Mouse (Mus musculus): ENCODE measurements around the gene Zfp454. TPM values are rescaled to one million over a fixed set of nuclear protein-coding genes. Genes with fewer than 3 reads are reported as not detected.

The Zfp454 gene
- polyA plus RNA-seq (2015; fragmentation: Nextera tagmentation; extraction: Ambion mirVana), result 12.8 and 13.1 TPM in 2 replicates

DNA sequence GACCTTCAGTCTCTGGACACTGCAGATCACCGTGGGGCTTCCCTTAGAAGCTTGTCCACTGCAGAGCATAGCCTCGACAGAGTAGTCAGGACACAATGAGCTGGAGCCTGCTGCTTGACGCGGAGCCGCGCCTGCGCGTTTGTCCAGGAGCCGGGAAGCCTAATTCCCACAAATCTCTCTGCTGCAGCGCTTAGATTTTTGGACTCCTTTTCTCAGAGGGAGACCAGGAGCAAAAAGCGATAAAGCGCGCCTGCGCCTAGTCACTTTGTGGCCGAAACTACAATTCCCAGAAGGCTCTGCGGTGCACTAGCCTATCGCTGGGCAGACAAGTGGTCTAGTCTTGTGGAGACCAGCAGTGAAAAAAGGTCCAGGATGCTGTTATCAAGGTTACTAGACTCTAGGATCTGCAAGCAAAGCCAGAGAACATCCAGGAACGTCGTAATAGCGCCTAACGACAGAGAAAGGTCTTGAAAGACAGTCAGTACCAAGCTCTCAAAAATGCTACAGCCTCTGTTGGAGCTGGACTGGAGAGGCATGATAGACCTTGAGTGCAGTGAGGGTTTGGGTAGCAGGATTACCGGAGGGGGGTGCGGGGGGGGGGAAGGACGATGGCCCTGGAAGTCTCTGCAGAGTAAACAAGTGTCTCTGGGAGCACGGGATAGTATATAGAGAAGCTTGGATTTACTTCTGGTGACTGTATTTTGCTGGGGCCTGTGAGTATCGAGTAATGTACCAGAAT, at the start of gene Zfp454:
Gene Zfp454, minus strand, starts transcription at position 262 of the 739 bp plus-strand sequence.
- 6% methylated on average over 26 of the region's 26 CpGs for WGBS
- Histone ChIP-seq H3K4me3 (peak within 1 kb of the TSS; percentile 56), H3K4me1 (peaks cover 10% of the 10 kb centered on the region), H3K4me2 (replicated peaks) (peak within 1 kb of the TSS; percentile 74), H3K27me3 (no peaks in the 10 kb centered on the region), H3K27ac (peak within 1 kb of the TSS; percentile 73; the same call in 1 of the 2 replicates), H3K36me3 (peaks cover 31% of the 10 kb centered on the region), H3K9me3 (peaks cover 6% of the 10 kb centered on the region), H3K9ac (peak within 1 kb of the TSS; percentile 75)
- ATAC-seq (ENCODE audit: low FRiP score, low read depth), result peak; percentile 96

DNA sequence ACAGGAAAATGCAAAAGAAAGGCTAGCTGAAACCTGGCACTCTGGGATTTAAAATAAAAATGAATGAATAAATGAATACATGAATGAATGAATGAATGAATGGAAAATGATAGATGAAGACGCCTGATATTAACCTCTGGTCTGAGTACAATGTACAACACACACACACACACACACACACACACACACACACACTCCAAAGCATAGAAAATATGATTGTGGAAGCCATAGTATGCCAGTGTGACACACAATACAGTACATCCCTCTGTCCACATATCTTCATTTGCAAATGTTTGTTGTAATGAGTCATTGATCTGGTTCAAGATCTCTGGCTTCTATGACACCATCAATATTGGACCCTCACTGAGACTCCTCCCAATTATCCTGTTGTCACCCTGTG, 44.6 kb upstream of the Zfp454 start:
- Histone ChIP-seq H3K27ac (no peak overlapping the region), H3K4me2 (replicated peaks) (peak overlapping the region; percentile 93), H3K9ac (no peak overlapping the region), H3K4me1 (peaks cover 7% of the 10 kb centered on the region; the same call in 1 of the 2 replicates), H3K4me3 (peak overlapping the region; percentile 67), H3K36me3 (no peaks in the 10 kb centered on the region), H3K27me3 (peaks cover 12% of the 10 kb centered on the region), H3K9me3 (no peaks in the 10 kb centered on the region)
- 87% methylated on average over 1 of the region's 1 CpGs for WGBS
- ATAC-seq (ENCODE audit: low FRiP score, low read depth), result no peak

DNA sequence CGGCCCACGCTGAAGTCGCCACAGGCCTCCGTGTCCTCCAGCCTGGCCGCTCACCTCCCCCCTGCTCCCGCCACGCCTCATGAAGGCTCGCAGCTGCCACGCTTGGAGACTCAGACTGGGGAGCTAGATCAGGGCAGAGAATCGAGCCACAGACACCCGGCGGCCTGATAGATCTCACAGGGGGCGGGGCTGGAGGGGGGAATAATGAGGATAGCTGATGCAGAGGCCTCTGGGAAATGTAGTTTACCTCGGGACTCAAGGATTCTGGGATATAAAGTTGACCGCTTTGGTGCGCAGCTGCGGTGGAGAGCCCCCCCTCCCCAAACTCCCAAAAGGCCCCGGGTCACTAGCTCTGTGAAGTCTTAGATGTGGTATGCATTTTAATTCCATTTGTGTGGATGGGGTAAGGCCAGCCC, 44.0 kb upstream of the Zfp454 start, which contains the start of gene Zfp354b:
Gene Zfp354b, minus strand, starts transcription at position 183 of the 416 bp plus-strand sequence.
- Histone ChIP-seq H3K4me2 (replicated peaks) (peak within 1 kb of the TSS; percentile 93), H3K4me1 (peaks cover 7% of the 10 kb centered on the region; the same call in 1 of the 2 replicates), H3K9me3 (no peaks in the 10 kb centered on the region), H3K4me3 (peak within 1 kb of the TSS; percentile 67), H3K27me3 (peaks cover 12% of the 10 kb centered on the region), H3K36me3 (no peaks in the 10 kb centered on the region), H3K27ac (peak within 1 kb of the TSS; percentile 28; the same call in 1 of the 2 replicates), H3K9ac (peak within 1 kb of the TSS; percentile 81)
- under 1% methylated on average over 18 of the region's 18 CpGs for WGBS
- peak; percentile 95 for ATAC-seq (ENCODE audit: low FRiP score, low read depth)

DNA sequence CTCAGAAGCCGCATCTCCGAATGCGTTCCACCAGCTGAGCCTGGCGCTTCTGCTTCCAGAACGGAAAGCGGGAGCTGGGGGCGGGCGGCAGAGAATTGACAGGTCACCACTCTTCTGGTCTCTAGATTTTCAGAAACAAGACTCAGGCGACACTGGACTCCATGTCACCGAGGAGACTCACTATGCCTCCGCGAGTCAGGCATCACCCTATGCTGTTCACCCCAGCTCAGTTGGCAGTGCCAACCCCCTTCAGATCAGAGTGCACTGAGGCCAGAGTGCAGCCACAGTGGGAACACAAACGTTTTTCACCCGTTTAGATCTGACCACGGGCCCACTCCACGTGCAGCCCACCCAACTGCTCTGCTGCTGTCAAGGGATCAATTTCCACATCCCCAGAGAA, 43.6 kb upstream of the Zfp454 start:
- peaks cover 7% of the 10 kb centered on the region; the same call in 1 of the 2 replicates for H3K4me1 ChIP-seq
- ATAC-seq (ENCODE audit: low FRiP score, low read depth), result peak; percentile 57; the same call in 1 of the 2 replicates
- peaks cover 12% of the 10 kb centered on the region for H3K27me3 ChIP-seq
- H3K36me3 ChIP-seq, result no peaks in the 10 kb centered on the region
- H3K9ac ChIP-seq, result peak overlapping the region; percentile 81
- H3K4me3 ChIP-seq, result peak overlapping the region; percentile 67
- peak overlapping the region; percentile 28; the same call in 1 of the 2 replicates for H3K27ac ChIP-seq
- H3K4me2 ChIP-seq (replicated peaks), result peak overlapping the region; percentile 93
- no peaks in the 10 kb centered on the region for H3K9me3 ChIP-seq
- WGBS, result 2% methylated on average over 16 of the region's 16 CpGs

DNA sequence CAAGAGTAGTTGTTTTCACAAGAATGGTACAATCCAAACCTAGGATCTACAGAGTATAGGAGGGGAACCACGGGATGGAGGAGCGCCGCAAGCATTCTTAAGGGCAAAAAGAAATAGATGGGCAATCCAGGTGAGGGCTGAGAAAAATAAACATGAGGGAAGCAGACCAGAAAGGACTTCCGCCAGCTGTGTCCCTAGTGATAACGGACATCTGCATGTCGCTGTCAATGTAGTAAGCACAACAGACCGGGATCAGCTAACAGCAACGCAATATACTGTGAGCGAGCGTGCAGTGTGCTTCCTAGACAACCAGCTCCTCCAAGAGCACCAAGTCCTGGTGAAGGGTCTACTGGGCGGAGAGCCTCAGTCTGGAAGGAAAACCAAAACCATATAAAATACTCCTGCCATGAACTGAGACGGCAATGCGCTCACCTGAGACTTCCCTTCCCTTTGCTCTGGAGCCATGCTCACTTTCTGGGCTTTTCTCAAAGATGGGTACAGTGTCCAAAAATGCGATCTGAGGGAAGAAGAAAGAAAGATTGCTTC, 43.1 kb upstream of the Zfp454 start:
- 26% methylated on average over 14 of the region's 14 CpGs for WGBS
- peak overlapping the region; percentile 67 for H3K4me3 ChIP-seq
- peaks cover 7% of the 10 kb centered on the region; the same call in 1 of the 2 replicates for H3K4me1 ChIP-seq
- no peak for ATAC-seq (ENCODE audit: low FRiP score, low read depth)
- no peaks in the 10 kb centered on the region for H3K9me3 ChIP-seq
- H3K27ac ChIP-seq, result no peak overlapping the region
- peaks cover 12% of the 10 kb centered on the region for H3K27me3 ChIP-seq
- peak overlapping the region; percentile 81 for H3K9ac ChIP-seq
- no peaks in the 10 kb centered on the region for H3K36me3 ChIP-seq
- peak overlapping the region; percentile 93 for H3K4me2 ChIP-seq (replicated peaks)

DNA sequence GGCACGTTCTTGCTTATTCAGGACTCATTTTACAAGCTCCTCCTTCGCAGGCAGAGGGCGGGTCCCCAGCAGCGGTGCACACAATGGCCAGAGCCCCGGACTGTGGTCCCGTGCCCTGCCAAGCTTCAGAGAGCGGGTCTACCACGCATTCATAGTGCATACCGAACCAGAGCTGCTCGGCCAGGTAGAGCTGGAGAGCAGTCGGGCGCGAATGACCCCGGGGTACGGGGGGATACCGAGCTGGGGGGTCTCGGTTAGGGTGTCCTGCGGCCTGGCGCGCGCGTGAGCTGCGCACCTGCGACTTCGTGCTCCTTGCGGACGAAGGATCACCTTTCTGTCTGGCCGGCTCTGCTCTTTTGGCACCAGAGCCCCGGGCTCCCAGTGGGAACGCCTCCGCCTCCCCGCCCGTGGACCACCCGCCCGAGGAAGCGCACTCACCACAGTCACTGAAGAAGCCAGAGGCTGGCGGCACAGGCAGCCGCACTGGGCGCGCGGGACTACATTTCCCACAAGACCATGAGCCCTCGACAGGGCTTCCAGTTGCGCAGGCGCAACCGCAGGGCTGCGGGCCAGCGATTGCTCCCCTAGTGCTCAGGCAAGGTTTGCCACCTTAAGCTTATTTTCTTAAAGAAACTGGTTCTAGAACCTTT, 28.3 kb upstream of the Zfp454 start, which contains the start of gene Zfp2:
Gene Zfp2, minus strand, starts transcription at position 495 of the 650 bp plus-strand sequence.
- under 1% methylated on average over 47 of the region's 47 CpGs for WGBS
- no peaks in the 10 kb centered on the region for H3K4me1 ChIP-seq

DNA sequence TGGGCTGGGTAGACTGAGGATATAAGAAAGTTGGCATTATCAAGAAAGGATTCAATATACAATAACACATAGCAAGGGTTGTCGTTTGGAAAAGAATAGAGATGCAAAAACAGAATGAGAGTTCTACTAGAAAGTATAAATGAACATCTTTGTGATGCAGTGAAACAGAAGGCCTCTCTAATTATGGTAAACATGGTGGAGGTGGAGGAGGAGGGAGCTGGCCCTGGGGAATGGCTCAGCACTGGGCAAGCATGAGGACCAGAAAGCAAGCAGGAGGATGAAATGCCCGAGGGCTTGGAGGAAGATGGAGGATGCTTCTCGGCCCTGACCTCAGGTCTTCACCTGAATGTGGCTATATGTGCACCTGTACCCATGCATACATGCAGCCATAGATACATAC, 27.0 kb upstream of the Zfp454 start:
- no peak overlapping the region for H3K27ac ChIP-seq
- H3K27me3 ChIP-seq, result no peaks in the 10 kb centered on the region
- H3K9me3 ChIP-seq, result peaks cover 16% of the 10 kb centered on the region
- ATAC-seq (ENCODE audit: low FRiP score, low read depth), result no peak
- peaks cover 38% of the 10 kb centered on the region for H3K36me3 ChIP-seq
- no peak overlapping the region for H3K4me3 ChIP-seq
- no peaks in the 10 kb centered on the region for H3K4me1 ChIP-seq
- WGBS, result 89% methylated on average over 3 of the region's 3 CpGs
- no peak overlapping the region for H3K4me2 ChIP-seq (replicated peaks)
- no peak overlapping the region for H3K9ac ChIP-seq

More for the DNA sequence above, 28.3 kb upstream of the Zfp454 start, which contains the start of gene Zfp2:
- Histone ChIP-seq H3K9me3 (peaks cover 14% of the 10 kb centered on the region), H3K4me3 (peak within 1 kb of the TSS; percentile 82), H3K9ac (peak within 1 kb of the TSS; percentile 85), H3K36me3 (peaks cover 25% of the 10 kb centered on the region), H3K27ac (peak within 1 kb of the TSS; percentile 80), H3K4me2 (replicated peaks) (peak within 1 kb of the TSS; percentile 59), H3K27me3 (no peaks in the 10 kb centered on the region)
- ATAC-seq (ENCODE audit: low FRiP score, low read depth), result peak; percentile 96

DNA sequence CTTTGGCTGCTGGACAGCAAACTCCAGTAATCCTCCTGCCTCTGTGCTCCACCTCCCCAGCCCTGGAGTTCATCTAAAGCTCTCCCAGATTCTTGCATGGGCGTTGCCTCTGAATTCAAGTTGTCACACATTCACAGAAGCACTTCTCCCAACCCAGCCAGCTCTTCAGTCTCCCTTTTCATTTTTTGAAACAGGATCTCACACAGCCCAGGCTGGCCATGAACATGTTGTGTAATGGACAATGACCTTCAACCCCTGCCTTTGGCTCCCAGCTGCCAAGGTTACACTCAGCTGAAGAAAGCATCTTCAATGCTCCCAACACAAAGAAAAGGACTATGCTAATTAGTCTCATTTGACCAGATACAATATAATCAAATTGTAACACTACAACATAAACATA, 25.9 kb upstream of the Zfp454 start:
- WGBS, result 89% methylated on average over 1 of the region's 1 CpGs
- Histone ChIP-seq H3K4me1 (no peaks in the 10 kb centered on the region), H3K9ac (no peak overlapping the region), H3K27ac (no peak overlapping the region), H3K4me2 (replicated peaks) (no peak overlapping the region), H3K4me3 (no peak overlapping the region), H3K9me3 (peaks cover 16% of the 10 kb centered on the region), H3K27me3 (no peaks in the 10 kb centered on the region), H3K36me3 (peaks cover 50% of the 10 kb centered on the region)
- no peak for ATAC-seq (ENCODE audit: low FRiP score, low read depth)

DNA sequence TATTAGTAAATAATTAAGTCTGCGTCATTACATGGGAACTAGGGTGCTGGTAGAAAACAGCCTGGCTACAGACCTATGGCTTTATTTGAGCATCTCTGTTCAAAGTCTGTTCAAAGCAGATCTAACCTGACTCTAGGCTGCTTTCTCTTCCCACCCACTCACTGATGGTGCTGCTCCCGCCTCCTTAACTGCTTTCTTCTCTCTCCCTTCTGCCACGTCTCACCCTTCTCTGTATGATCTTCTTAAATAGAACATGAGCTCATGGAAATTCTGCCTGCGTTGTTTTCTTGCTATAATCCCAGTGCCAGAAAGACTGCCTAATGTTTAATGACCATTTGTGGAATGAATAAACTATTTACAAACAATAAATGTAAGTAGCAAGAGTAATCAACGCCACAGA, 20.7 kb upstream of the Zfp454 start:
- Histone ChIP-seq H3K9me3 (peaks cover 48% of the 10 kb centered on the region), H3K27ac (no peak overlapping the region), H3K4me1 (no peaks in the 10 kb centered on the region), H3K27me3 (no peaks in the 10 kb centered on the region), H3K36me3 (peaks cover 97% of the 10 kb centered on the region), H3K4me3 (no peak overlapping the region), H3K9ac (no peak overlapping the region), H3K4me2 (replicated peaks) (no peak overlapping the region)
- no peak for ATAC-seq (ENCODE audit: low FRiP score, low read depth)
- 89% methylated on average over 5 of the region's 5 CpGs for WGBS

DNA sequence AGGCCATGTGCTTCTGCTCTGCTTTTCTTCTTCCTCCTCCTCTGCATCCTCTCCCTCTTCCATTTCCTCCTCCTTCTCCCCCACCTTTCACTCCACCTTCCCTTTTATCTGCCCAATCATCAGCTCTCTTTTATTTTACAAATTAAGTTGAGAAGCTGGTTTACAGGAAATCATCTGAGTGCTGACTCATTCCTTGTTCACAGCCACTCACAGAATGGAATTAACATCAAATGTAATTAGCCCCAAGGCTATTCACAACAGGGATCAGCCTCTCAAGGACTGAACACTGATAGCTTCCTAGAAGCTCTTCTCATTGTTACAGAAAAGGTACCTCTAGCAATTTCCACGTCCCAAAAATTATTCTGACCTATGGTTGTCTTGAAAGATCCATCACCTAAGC, 9.9 kb upstream of the Zfp454 start:
- Histone ChIP-seq H3K27me3 (no peaks in the 10 kb centered on the region), H3K27ac (no peak overlapping the region), H3K9ac (no peak overlapping the region), H3K9me3 (peaks cover 70% of the 10 kb centered on the region), H3K36me3 (peaks cover 42% of the 10 kb centered on the region), H3K4me2 (replicated peaks) (no peak overlapping the region), H3K4me1 (no peaks in the 10 kb centered on the region), H3K4me3 (no peak overlapping the region)
- WGBS, result 86% methylated on average over 1 of the region's 1 CpGs
- ATAC-seq (ENCODE audit: low FRiP score, low read depth), result no peak

DNA sequence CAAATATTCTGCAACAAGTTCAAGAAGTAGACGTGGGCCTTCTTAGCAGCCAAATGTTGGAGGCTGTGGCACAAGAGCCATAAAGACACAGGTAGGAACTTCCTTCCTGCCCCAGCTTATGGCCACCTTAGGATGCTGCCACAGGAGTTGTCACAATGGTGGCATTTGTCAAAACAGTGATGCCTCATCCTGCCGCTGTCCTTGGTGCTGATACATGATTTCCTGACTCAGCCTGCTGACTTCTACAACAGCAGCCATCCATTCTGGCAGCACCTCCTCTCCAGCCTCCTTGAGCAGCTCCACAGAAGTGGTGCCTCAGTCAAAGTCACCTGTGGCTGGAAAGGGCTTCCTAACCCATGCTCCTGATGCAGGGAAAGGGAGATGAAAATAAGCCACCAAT, 5.0 kb upstream of the Zfp454 start:
- no peak for ATAC-seq (ENCODE audit: low FRiP score, low read depth)
- Histone ChIP-seq H3K27ac (no peak overlapping the region), H3K9me3 (peaks cover 31% of the 10 kb centered on the region), H3K4me3 (no peak overlapping the region), H3K27me3 (no peaks in the 10 kb centered on the region), H3K36me3 (no peaks in the 10 kb centered on the region; the same call in 1 of the 2 replicates), H3K4me2 (replicated peaks) (no peak overlapping the region), H3K9ac (no peak overlapping the region), H3K4me1 (0 out of 2 replicates have a peak, but pooled peaks cover 2% of the 10 kb centered on the region)
- 59% methylated on average over 2 of the region's 2 CpGs for WGBS

DNA sequence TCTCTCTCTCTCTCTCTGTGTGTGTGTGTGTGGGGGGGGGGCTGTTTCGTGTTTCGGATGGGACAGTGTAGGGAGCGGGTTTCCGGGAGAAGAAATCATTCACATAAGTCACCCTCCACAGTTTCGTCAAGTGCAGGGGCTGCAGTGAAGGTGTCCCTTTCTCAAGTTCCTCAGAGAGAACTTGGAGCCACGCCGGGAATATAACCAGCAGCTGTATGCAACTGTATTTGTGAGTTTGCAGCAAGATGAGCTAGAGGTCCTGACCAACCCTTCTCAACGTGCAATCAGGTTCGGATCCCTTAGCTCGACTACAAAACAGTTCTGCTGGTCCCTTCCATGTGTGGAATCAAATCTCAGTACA, 538 bp downstream of the Zfp454 start:
- Histone ChIP-seq H3K9me3 (peaks cover 3% of the 10 kb centered on the region; the same call in 1 of the 2 replicates), H3K27ac (peak overlapping the region; percentile 73; the same call in 1 of the 2 replicates), H3K4me1 (peaks cover 10% of the 10 kb centered on the region), H3K27me3 (no peaks in the 10 kb centered on the region), H3K36me3 (peaks cover 38% of the 10 kb centered on the region), H3K4me2 (replicated peaks) (peak overlapping the region; percentile 74), H3K4me3 (peak overlapping the region; percentile 56), H3K9ac (peak overlapping the region; percentile 75)
- 11% methylated on average over 10 of the region's 10 CpGs for WGBS
- peak; percentile 38; the same call in 1 of the 2 replicates for ATAC-seq (ENCODE audit: low FRiP score, low read depth)
